Mouse (Mus musculus) neural tube, embryonic 13.5 days (tissue): ENCODE measurements at regions not wholly inside any gene's neighbourhood (a gene's known extent, or its start where the extent isn't known, plus 50 kb on each side); places are given as distances from the start of the nearest gene placed in this dataset.

ENCODE experiments used
- ATAC-seq: fragments of 200-750 bp; cut with Nextera tagmentation; 2 replicates; pipeline ENCODE4 v1.8.0; 2017; ENCODE audit warnings: low read depth, mild to moderate bottlenecking, moderate TSS enrichment, moderate library complexity
- H3K27ac ChIP-seq: fragments of 300-500 bp; sonication (generic); replicated peaks from 2 replicates; pipeline ENCODE4 v1.5.1; 2015; ENCODE audit warnings: moderate library complexity, mild to moderate bottlenecking, inconsistent platforms
- H3K27me3 ChIP-seq: fragments of 300-500 bp; sonication (generic); 2 replicates; pipeline ENCODE4 v1.6.1; 2015; ENCODE audit warnings: mild to moderate bottlenecking, inconsistent platforms
- H3K36me3 ChIP-seq: fragments of 300-500 bp; sonication (generic); 2 replicates; pipeline ENCODE4 v1.6.1; 2015; ENCODE audit warnings: mild to moderate bottlenecking, inconsistent platforms
- H3K4me1 ChIP-seq: fragments of 300-500 bp; sonication (generic); replicated peaks from 2 replicates; pipeline ENCODE4 v1.6.1; 2015; ENCODE audit warnings: inconsistent platforms
- H3K4me2 ChIP-seq: fragments of 300-500 bp; sonication (generic); 2 replicates; pipeline ENCODE4 v1.6.1; 2015; ENCODE audit warnings: inconsistent platforms, mild to moderate bottlenecking, moderate library complexity
- H3K4me3 ChIP-seq: fragments of 300-500 bp; sonication (generic); 2 replicates; pipeline ENCODE4 v1.5.1; 2015; ENCODE audit warnings: mild to moderate bottlenecking, inconsistent platforms
- H3K9ac ChIP-seq: fragments of 300-500 bp; sonication (generic); 2 replicates; pipeline ENCODE4 v1.6.1; 2015; ENCODE audit warnings: moderate library complexity, mild to moderate bottlenecking, inconsistent platforms
- H3K9me3 ChIP-seq: fragments of 300-500 bp; sonication (generic); 2 replicates; pipeline ENCODE4 v1.6.1; 2016; ENCODE audit warnings: inconsistent platforms
- WGBS: fragments of 180-500 bp; shearing (Covaris S2); methylation state at CpG from one replicate; pipeline ENCODE4 v1.1.7; 2015; 5-methylcytosine and 5-hydroxymethylcytosine counted together

- no peak for ATAC-seq
- no peak overlapping the region for H3K4me2 ChIP-seq
- no peaks in the 10 kb centered on the region for H3K4me1 ChIP-seq
- no peak overlapping the region for H3K9ac ChIP-seq
- H3K27me3 ChIP-seq, result no peaks in the 10 kb centered on the region
- no peak overlapping the region for H3K27ac ChIP-seq
- H3K36me3 ChIP-seq, result no peaks in the 10 kb centered on the region
- no peak overlapping the region for H3K4me3 ChIP-seq
- 78% methylated on average over 5 of the region's 5 CpGs for WGBS
- H3K9me3 ChIP-seq, result no peaks in the 10 kb centered on the region
Observed at GRCm38 (mm10) chr4:66622650-66623394, 204.6 kb upstream of the Tlr4 start.

- H3K9me3 ChIP-seq, result no peaks in the 10 kb centered on the region
- no peak overlapping the region for H3K9ac ChIP-seq
- H3K36me3 ChIP-seq, result no peaks in the 10 kb centered on the region
- H3K4me2 ChIP-seq, result no peak overlapping the region
- no peak overlapping the region for H3K4me3 ChIP-seq
- no peak overlapping the region for H3K27ac ChIP-seq
- H3K4me1 ChIP-seq, result no peaks in the 10 kb centered on the region
- no peaks in the 10 kb centered on the region for H3K27me3 ChIP-seq
- ATAC-seq, result no peak
- WGBS, result 81% methylated on average over 2 of the region's 2 CpGs
Observed at GRCm38 (mm10) chr4:66618811-66619440, 208.5 kb upstream of the Tlr4 start.

DNA sequence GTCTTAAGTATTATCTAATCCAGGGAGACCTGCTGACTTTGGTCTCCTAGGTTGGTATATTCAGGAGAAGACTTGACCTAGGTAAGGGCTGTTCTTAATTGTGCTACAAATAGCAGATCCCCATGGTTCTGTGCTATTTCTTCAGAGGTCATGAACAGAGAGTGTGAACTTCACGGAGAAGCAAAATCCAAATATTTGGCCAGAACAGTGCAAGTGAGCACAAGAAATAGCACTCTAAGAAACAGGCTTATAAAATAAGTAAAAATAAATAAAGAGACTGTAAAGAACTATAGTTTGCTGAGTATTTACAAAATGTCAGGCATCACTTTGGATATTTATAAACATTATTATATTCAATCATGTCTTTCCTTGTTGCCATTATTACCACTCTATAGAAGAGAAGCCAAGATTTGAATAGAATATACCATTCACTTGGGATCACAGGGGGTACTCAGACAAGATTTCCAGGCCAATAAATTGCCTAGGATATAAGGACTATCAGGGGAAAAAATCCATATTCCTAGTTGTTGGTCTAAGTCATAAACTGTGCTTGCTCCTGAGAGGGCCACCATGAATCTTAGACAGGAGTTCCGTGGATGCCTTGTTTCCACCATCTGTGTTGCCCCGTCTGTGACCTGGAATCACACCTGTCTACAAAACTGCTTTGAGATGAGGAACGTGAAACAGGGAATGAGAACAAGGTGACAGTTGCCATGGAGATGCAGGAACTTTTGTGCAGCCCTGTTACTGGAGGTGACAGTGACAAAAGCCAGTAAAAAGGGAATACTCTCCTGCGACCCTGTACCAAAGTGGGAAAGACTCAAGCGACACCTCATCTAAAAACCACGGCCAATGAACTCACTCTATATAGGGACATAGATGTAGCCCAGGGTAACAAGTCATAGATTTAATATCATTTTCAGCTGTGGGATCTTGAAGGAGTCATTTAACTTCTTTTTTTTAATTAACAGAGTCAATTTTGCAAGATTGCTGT is 209.3 kb upstream of the Tlr4 start:
- no peak overlapping the region for H3K9ac ChIP-seq
- 81% methylated on average over 7 of the region's 7 CpGs for WGBS
- H3K9me3 ChIP-seq, result no peaks in the 10 kb centered on the region
- H3K36me3 ChIP-seq, result no peaks in the 10 kb centered on the region
- no peak overlapping the region for H3K27ac ChIP-seq
- no peaks in the 10 kb centered on the region for H3K4me1 ChIP-seq
- H3K27me3 ChIP-seq, result no peaks in the 10 kb centered on the region
- ATAC-seq, result no peak
- no peak overlapping the region for H3K4me2 ChIP-seq
- no peak overlapping the region for H3K4me3 ChIP-seq

- Histone ChIP-seq H3K4me1 (no peaks in the 10 kb centered on the region), H3K4me3 (no peak overlapping the region), H3K4me2 (no peak overlapping the region), H3K36me3 (no peaks in the 10 kb centered on the region), H3K27ac (no peak overlapping the region), H3K9ac (no peak overlapping the region), H3K27me3 (no peaks in the 10 kb centered on the region), H3K9me3 (no peaks in the 10 kb centered on the region)
- ATAC-seq, result no peak
- WGBS, result 82% methylated on average over 4 of the region's 4 CpGs
Observed at GRCm38 (mm10) chr4:66617101-66617500, 210.3 kb upstream of the Tlr4 start.

DNA sequence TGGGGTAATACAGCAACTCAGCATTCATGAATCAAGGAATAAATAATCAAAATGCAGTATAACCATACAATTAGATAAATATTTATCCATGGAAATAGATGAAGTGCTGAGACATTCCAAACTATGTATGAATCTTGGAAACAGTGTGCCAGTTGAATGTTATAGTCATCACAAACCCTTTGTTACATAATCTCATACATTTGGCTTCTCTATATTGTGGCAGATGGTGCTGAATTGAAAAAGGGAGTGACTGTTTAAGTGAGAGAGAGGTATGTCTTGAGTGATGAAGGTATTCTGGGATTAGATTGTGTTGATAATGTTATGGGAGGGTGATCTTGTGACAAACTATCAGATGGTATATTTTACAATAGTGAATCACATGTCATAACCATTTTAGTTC is 200.4 kb upstream of the Astn2 start:
- Histone ChIP-seq H3K36me3 (no peaks in the 10 kb centered on the region), H3K4me2 (no peak overlapping the region), H3K9me3 (no peaks in the 10 kb centered on the region), H3K9ac (no peak overlapping the region), H3K27ac (no peak overlapping the region), H3K27me3 (no peaks in the 10 kb centered on the region), H3K4me1 (no peaks in the 10 kb centered on the region), H3K4me3 (no peak overlapping the region)
- ATAC-seq, result no peak

DNA sequence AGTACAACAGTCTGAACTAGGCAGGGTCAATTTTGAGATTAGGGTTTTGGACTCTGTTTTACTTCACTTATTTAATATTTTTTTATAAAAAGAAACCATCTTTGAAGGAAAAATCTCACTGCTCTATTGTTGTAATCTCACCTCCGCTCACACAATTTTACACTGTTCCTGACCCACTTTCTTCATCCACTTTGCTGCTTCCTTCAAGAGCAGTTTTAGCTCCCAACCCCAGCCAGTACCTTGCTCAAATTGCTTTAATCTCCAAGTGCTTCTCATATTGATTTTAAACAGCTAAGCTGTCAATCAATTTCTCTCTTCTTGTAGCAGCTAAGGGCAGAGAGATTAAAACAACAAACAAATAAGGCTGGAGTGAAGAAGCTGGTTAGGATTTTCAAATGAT is 194.3 kb upstream of the Astn2 start:
- no peaks in the 10 kb centered on the region for H3K36me3 ChIP-seq
- H3K27ac ChIP-seq, result no peak overlapping the region
- no peak overlapping the region for H3K4me3 ChIP-seq
- ATAC-seq, result no peak
- no peaks in the 10 kb centered on the region for H3K4me1 ChIP-seq
- H3K9me3 ChIP-seq, result no peaks in the 10 kb centered on the region
- 83% methylated on average over 1 of the region's 1 CpGs for WGBS
- no peak overlapping the region for H3K9ac ChIP-seq
- no peak overlapping the region for H3K4me2 ChIP-seq
- H3K27me3 ChIP-seq, result no peaks in the 10 kb centered on the region

DNA sequence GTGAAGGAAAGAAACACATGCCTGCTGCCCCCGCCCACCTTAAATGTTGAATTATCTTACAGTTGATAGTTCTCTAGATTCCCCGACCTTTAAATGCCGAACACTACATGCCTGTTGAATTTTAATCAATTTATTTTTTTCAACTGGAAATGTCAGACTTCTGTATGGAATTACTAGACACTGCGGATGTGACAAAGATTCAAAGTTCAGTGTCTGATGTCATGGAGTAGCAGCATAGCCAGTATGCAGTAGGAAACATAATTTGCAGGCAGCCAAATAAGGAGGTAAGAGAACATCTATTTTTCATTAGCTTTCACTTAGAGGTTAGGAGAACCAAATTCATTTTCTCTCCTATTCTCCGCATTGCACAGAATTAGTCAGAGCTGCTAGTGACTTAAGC is 182.2 kb upstream of the Astn2 start:
- no peak for ATAC-seq
- H3K27me3 ChIP-seq, result no peaks in the 10 kb centered on the region
- H3K4me3 ChIP-seq, result no peak overlapping the region
- H3K36me3 ChIP-seq, result no peaks in the 10 kb centered on the region
- 0 out of 2 replicates have a peak, but pooled peaks cover 4% of the 10 kb centered on the region for H3K4me1 ChIP-seq
- 46% methylated on average over 5 of the region's 5 CpGs for WGBS
- no peak overlapping the region for H3K9ac ChIP-seq
- no peak overlapping the region for H3K4me2 ChIP-seq
- no peaks in the 10 kb centered on the region for H3K9me3 ChIP-seq
- no peak overlapping the region for H3K27ac ChIP-seq

DNA sequence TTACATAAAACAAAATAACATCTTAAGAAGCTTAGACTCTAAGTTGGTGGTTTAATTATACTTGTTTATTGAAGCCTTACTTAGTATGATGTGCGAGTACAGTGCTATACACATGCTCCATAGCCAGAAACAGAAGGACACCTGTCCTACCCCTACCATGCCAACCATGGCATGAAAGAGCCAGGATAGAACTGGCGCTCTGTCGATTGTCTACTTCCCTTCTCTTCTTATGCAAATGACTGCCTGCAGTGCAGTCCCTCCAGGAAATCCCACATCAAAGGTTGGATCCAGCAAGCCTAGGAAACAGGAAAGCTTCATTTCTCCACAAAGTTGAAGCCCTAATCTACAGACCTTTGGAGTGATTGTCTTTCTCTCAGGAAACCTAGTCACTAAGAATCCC is 181.8 kb upstream of the Astn2 start:
- ATAC-seq, result no peak
- no peak overlapping the region for H3K27ac ChIP-seq
- H3K36me3 ChIP-seq, result no peaks in the 10 kb centered on the region
- H3K27me3 ChIP-seq, result no peaks in the 10 kb centered on the region
- no peak overlapping the region for H3K4me3 ChIP-seq
- 9% methylated on average over 3 of the region's 3 CpGs for WGBS
- H3K4me2 ChIP-seq, result no peak overlapping the region
- no peak overlapping the region for H3K9ac ChIP-seq
- 0 out of 2 replicates have a peak, but pooled peaks cover 4% of the 10 kb centered on the region for H3K4me1 ChIP-seq
- no peaks in the 10 kb centered on the region for H3K9me3 ChIP-seq

GRCm38 (mm10) chr4:66556936-66557335 is 152.5 kb upstream of the Astn2 start:
- H3K27me3 ChIP-seq, result no peaks in the 10 kb centered on the region
- no peaks in the 10 kb centered on the region for H3K4me1 ChIP-seq
- ATAC-seq, result no peak
- no peak overlapping the region for H3K27ac ChIP-seq
- no peak overlapping the region for H3K9ac ChIP-seq
- H3K9me3 ChIP-seq, result no peaks in the 10 kb centered on the region
- H3K4me3 ChIP-seq, result no peak overlapping the region
- no peak overlapping the region for H3K4me2 ChIP-seq
- H3K36me3 ChIP-seq, result no peaks in the 10 kb centered on the region

GRCm38 (mm10) chr4:66550306-66551104 is 146.1 kb upstream of the Astn2 start:
- H3K27ac ChIP-seq, result no peak overlapping the region
- no peak overlapping the region for H3K9ac ChIP-seq
- H3K36me3 ChIP-seq, result no peaks in the 10 kb centered on the region
- 75% methylated on average over 3 of the region's 3 CpGs for WGBS
- no peaks in the 10 kb centered on the region for H3K27me3 ChIP-seq
- H3K9me3 ChIP-seq, result no peaks in the 10 kb centered on the region
- H3K4me2 ChIP-seq, result no peak overlapping the region
- H3K4me1 ChIP-seq, result no peaks in the 10 kb centered on the region
- ATAC-seq, result no peak
- no peak overlapping the region for H3K4me3 ChIP-seq

DNA sequence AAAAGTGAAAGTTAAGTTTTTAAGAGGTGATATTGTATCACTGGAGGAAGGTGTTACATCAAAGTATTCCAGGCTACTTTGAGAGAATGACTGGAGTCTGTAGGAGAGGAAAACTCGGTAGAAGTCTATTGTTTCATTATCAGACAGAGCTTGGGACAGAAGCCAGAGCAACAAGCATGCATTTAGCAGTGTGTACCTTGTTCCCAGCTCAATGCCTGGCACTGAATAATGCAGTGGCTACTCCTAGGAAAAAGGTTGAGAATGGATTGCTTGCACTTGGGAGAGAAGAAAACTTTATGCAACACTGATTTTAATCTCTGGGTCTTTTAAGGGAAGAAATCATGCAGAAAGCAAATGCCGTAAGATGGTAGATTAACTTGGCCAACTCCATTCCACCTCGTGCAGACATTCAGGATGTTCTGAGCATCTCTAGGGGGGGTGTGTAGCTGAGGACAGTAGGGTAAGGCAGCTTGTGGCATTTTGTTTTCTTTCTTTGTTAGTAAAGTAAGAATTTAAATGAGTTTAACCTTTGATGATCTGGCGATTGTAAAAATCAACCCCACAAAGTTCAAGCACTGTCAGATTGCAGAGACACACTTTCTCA is 138.5 kb upstream of the Astn2 start:
- Histone ChIP-seq H3K4me3 (no peak overlapping the region), H3K4me1 (peaks cover 5% of the 10 kb centered on the region; the same call in 1 of the 2 replicates), H3K27me3 (no peaks in the 10 kb centered on the region), H3K9ac (no peak overlapping the region), H3K4me2 (no peak overlapping the region), H3K27ac (no peak overlapping the region), H3K36me3 (no peaks in the 10 kb centered on the region), H3K9me3 (no peaks in the 10 kb centered on the region)
- WGBS, result 59% methylated on average over 4 of the region's 4 CpGs
- ATAC-seq, result no peak
